Mouse (Mus musculus) T-helper 17 cell (primary cell): ENCODE results near the gene Mrfap1.
"Not testable (repeated sequence)": the region's sequence is repeated elsewhere in the genome, so short reads cannot be mapped to it uniquely, and the experiment has no call there.

ENCODE experiments used
- in situ Hi-C, 2 experiments: fragments of 300-600 bp; cut with MboI, MseI; formaldehyde crosslinking; loops; 1 replicate in 1 of 2; 2 replicates in 1 of 2; pipeline ENCODE4 v1.15.1; 2025; ENCODE audit warnings: high pct_unique_total_duplicates in 2 of 2

Mrfap1 gene

DNA sequence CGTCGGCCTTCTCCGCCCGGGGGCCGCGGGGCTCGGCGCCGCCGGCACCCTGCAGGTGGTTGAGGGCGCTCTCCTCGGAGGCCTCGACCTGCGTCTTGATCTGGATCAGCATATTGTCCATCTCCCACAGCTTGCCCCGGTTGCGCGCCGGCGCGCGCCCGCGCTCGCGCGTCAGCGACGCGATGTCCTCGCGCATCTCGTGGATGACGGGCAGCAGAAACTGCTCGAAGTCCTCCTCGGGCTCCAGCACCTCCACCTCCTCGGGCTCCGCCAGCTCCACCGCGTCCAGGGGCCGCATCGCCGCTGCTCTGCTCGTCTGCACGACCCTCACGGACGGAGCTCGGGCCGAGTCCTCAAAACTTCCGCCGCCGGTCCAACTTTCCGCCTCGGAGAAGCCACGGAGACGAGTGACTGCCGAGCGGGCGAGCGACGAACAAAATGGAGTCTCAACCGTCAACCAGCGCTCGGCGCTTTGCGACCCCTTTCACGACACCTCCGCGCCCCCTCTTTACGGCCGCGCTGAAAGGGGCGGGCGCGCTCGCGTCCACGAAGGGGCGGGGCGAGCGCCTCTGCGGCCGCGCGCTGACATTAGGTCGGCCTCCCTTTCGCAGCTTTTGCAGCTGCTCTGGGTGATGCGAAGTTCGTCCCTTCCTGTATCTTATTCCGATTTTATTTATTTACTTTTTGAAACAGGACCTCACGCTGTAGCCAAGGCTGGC lies at the start of gene Mrfap1:
Mrfap1 (minus strand) TSS at position 477 of the 719 bp plus-strand sequence.
- in situ Hi-C loops: not testable (repeated sequence)

DNA sequence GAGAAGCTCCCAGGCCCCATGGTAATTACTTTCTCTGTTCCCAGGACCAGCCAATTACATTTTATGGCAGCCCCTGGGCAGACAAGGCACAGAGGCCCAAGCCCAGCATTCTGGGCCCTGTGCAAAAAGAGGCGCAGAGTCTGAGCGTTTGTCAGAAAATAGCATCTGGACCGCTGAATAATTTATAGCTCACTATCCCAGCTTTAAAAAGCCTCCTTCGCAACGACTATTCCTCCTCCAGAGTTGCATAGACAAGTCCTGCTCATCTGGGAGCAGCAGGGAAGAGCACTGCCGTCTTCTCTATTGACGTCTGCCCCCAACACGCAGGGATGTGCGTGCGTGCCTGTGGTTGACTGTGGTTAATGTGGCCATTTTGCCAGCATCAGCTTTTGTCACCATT lies 47.9 kb upstream of the Mrfap1 start:
- in situ Hi-C loops: no loop called here

GRCm38 (mm10) chr5:36841701-36842100 lies 45.1 kb upstream of the Mrfap1 start:
- in situ Hi-C loops: no loop called here

DNA sequence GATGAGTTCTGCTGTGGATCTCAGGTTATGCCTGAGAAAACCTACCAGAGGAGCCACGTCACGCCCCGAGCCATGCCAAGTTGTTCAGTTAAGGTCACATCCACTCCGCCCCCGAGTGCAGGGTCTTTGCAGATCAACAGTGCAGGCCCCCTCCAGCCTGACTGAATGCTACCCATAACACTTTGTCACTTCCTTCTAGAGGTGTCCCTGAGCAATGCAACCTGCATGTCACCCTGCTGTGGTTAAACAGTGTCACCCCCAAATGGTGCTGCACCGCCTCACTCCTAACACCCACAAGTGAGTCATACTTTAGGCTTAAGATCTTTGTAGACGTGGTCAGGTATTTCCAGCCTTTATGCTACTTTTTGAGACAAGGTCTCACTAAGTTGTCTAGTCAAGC lies 43.5 kb upstream of the Mrfap1 start:
- in situ Hi-C loops: no loop called here

GRCm38 (mm10) chr5:36839602-36840001 lies 43.0 kb upstream of the Mrfap1 start:
- in situ Hi-C loops: loop anchor here in 1 of 2 experiments (10.0 kb wide), 1 partner anchor 1275 kb away; no protein-coding TSS in a partner anchor

GRCm38 (mm10) chr5:36839032-36839431 lies 42.5 kb upstream of the Mrfap1 start:
- in situ Hi-C loops: loop anchor here in 1 of 2 experiments (10.0 kb wide), 1 partner anchor 1274 kb away; no protein-coding TSS in a partner anchor

DNA sequence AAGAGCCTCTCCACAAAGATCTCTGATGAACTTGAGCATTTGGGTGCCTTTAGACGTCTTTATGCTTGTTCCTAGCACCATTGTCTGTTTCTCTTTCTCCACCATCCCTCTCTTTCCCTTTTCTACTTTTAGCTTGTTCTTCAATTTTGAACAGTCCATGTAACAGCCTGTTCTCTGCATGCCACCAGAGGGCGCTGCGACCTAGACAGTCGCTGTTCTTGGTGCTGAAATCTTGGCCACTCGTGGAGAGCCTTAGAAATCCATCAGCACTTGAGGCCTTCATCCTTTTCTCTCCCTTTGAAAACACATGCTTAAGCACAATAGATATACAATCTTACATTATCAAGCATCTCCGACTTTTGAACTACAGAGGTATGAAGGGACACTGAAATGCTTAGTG lies 39.4 kb upstream of the Mrfap1 start:
- in situ Hi-C loops: loop anchor here in 1 of 2 experiments (10.0 kb wide), 1 partner anchor 1271 kb away; no protein-coding TSS in a partner anchor

- in situ Hi-C loops: loop anchor here in 1 of 2 experiments (10.0 kb wide), 1 partner anchor 1266 kb away; no protein-coding TSS in a partner anchor
Observed at GRCm38 (mm10) chr5:36831272-36831671, 34.7 kb upstream of the Mrfap1 start.

GRCm38 (mm10) chr5:36829913-36830879 lies 33.6 kb upstream of the Mrfap1 start, which contains the start of gene Man2b2:
Gene Man2b2, minus strand, starts transcription at chr5:36830653.
- in situ Hi-C loops: loop anchor here in 1 of 2 experiments (10.0 kb wide), 1 partner anchor 1265 kb away; no protein-coding TSS in a partner anchor

DNA sequence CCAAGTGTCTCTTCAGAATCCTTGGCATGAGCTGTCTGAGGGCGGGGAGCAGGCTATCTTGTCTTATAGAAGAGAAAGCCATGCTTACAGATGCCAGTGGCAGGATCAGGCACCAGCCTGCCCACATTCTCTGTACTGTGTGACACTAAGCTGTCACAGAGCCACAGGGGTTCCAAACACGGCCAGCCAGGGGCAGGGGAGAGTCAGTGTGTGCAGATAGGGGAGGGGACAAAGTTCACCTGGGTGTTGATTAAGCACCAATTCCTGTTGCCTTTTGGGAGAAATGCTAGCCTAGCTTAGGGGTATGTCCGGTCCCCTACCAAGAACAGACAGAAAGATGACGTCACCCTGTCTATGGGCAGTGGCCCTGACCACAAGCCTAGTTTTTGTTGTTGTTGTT lies 32.5 kb upstream of the Mrfap1 start:
- in situ Hi-C loops: no loop called here

DNA sequence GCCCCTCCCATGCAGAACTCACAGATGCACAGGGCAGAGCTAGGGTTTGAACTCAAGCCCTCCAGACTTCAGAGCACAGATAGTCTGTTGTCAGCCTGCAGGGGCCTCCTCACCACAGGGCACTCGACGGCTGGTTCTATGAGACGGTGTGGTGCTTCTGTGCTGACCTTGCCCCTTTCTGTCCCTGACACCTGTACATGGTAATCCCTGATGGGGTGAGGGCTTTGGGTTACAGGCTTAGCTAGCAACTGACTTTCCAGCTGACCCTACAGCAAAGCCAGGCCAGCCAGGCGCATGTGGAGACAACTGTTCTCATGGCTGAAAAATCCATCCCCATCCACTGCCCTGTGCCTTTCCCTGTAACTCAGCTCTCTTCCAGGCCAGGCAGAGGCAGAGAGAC lies 26.3 kb upstream of the Mrfap1 start:
- in situ Hi-C loops: no loop called here

DNA sequence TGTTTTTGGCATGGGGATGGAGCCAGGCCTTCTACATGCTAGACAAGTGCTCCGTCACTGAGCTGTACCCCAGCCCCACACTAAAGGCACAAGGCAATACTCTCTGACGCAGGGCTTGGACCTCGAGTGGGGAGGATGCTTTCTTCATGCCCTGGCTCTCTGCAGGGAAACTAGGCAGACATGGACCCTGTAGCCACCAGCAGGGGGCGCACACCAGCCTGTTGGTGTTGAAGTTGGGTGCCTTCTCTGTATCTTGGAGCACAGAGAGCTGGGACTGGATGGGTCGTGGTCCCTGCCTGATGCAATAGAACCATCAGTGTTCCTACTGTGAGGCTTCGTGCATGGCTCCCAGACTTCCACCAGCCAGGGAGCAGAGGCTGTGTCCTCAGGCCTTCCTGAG lies 23.6 kb upstream of the Mrfap1 start:
- in situ Hi-C loops: no loop called here

GRCm38 (mm10) chr5:36819742-36820141 lies 23.2 kb upstream of the Mrfap1 start:
- in situ Hi-C loops: no loop called here

DNA sequence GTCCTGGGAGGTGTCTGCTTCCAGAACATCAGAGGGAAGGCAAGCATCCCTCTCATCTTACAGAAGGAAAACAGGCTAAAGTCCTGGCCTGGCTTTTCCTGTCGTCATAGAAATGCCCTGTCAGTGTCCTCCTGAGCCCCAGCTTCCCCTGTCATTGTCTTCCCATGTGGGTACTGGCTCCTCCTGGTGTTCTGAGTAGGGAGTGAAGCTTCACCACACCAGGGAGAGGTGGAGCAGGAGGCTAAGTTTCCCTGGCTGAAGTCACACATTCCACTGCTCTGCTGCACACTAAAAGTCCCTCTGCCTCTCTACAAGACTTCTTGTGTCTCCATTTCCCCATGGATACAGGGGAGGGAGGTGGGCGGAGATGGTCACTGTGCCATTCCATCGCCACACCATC lies 21.2 kb upstream of the Mrfap1 start:
- in situ Hi-C loops: no loop called here

- in situ Hi-C loops: no loop called here
Observed at GRCm38 (mm10) chr5:36814554-36814953, 18.0 kb upstream of the Mrfap1 start.

DNA sequence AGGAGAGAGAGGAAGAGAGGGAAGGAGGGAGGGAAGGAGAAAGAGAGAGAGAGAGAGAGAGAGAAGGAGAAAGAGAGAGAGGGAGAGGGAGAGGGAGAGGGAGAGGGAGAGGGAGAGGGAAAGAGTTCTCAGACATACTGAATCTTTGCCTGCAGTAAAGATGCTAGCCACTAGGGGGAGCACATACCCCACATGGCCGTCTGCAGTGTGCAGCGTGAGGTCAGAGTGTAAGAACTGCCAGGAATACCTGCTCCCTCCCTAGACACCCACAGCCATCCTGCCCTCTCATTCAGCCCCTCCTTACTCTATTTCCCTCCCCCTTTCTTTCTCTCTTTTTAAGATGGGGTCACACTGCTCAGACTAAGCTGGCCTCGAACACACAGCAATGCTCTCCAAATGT lies 14.8 kb upstream of the Mrfap1 start:
- in situ Hi-C loops: no loop called here

DNA sequence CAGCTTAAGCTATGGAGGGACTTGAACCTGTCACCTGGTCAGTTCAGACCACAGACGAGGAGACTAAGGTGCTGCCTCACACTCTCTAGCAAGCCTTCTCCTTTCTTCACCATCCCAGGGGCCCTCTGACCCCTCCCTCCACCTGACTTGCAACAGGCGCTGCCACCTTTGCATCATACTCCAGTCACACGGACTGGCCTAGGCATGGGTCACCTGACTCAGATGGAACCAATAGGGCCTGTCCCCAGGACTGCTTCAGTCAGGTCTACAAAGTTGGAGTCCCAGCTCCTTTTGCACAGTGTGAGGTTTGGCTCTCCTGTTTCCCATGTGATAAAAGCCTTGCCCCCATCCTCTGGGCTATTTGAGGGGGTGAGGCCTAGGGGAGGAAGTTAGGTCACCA lies 14.1 kb upstream of the Mrfap1 start:
- in situ Hi-C loops: no loop called here

- in situ Hi-C loops: no loop called here
Observed at GRCm38 (mm10) chr5:36809123-36809522, 12.6 kb upstream of the Mrfap1 start.

- in situ Hi-C loops: no loop called here
Observed at GRCm38 (mm10) chr5:36807106-36807505, 10.5 kb upstream of the Mrfap1 start.

- in situ Hi-C loops: no loop called here
Observed at GRCm38 (mm10) chr5:36797291-36797690, 719 bp upstream of the Mrfap1 start.

DNA sequence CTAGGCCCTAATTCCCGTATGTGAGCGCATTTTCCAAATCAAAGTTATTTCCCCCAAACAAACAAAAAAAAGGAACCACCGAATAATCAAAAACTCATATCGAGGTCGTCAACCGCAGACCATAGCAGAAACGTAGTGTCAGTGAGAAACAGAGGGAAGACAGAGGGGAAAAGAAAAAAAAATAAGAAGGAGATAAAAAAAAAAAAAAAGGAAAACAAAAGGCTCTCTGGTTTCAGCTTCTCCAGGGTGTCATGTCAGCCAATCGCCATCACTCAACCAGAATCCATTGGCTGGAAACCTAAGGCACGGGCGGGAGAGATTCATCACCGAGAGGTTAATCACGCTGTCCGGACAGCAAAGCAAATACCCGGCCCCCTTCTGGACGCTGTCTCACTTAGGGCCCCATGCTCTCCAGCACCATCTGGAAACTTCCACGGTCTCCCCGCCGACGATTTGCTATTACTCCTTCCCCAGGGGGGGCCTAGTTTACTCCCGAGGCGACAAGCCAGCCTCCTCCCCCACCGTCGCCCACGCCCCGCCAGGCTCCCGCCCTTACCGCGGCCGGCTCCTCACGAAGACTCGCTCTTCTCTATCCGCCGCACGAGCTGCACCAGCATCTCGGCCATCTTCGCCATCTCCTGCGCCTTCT lies 801 bp downstream of the Mrfap1 start:
- in situ Hi-C loops: not testable (repeated sequence)

DNA sequence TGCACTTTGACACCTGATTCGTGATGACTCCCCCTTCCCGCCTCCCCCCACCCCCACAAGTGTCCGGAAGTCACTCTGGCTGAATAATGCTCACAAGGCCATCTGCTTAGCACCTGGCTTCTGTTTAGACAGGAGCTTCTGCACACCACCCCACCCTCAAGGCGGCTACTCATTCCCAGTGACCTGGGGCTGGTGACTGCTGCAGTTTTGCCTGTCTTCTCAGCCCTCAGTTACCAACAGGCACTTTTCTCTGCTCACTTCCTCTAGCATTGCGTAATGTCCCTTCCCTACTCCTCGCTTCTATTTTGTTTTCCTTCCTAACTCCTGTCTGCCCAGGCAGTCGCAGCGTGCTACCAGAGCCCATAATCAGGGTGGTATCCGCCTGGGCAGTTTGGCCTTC lies 4.7 kb downstream of the Mrfap1 start:
- in situ Hi-C loops: no loop called here
